Mouse (Mus musculus) embryonic facial prominence, embryonic 14.5 days (tissue): Measurements from ENCODE around the gene Per3. TPM values are rescaled to one million over a fixed set of nuclear protein-coding genes. Genes with fewer than 3 reads are reported as not detected.

Source experiments
- ATAC-seq: fragments of 200-750 bp; cut with Nextera tagmentation; 2 replicates; pipeline ENCODE4 v1.8.0; 2017; ENCODE audit warnings: low read depth, moderate number of reproducible peaks, moderate TSS enrichment
- DNase-seq: peaks from one replicate; pipeline ENCODE4 v3.0.0-alpha.2; 2015; ENCODE audit warnings: low spot score
- H3K27ac ChIP-seq: fragments of 300-500 bp; sonication (generic); replicated peaks from 2 replicates; pipeline ENCODE4 v1.5.1; 2014; ENCODE audit warnings: low read depth, mild to moderate bottlenecking, low read length, moderate library complexity
- H3K27me3 ChIP-seq: fragments of 300-500 bp; sonication (generic); replicated peaks from 2 replicates; pipeline ENCODE4 v1.6.1; 2014; ENCODE audit warnings: low read length; ENCODE audit not compliant: control insufficient read depth, insufficient read depth
- H3K36me3 ChIP-seq: fragments of 300-500 bp; sonication (generic); 2 replicates; pipeline ENCODE4 v1.6.1; 2014; ENCODE audit warnings: low read length, mixed read lengths; ENCODE audit not compliant: control insufficient read depth, insufficient read depth
- H3K4me1 ChIP-seq: fragments of 300-500 bp; sonication (generic); 2 replicates; pipeline ENCODE4 v1.6.1; 2014; ENCODE audit warnings: antibody characterized with exemption, low read length; ENCODE audit not compliant: control insufficient read depth, insufficient read depth
- H3K4me2 ChIP-seq: fragments of 300-500 bp; sonication (generic); 2 replicates; pipeline ENCODE4 v1.6.1; 2014; ENCODE audit warnings: low read depth, mild to moderate bottlenecking, low read length, moderate library complexity, mixed read lengths
- H3K4me3 ChIP-seq: fragments of 300-500 bp; sonication (generic); 2 replicates; pipeline ENCODE4 v1.5.1; 2014; ENCODE audit warnings: low read depth, mild to moderate bottlenecking, low read length
- H3K9ac ChIP-seq: fragments of 300-500 bp; sonication (generic); 2 replicates; pipeline ENCODE4 v1.6.1; 2014; ENCODE audit warnings: low read depth, mild to moderate bottlenecking, low read length, moderate library complexity, mixed read lengths
- H3K9me3 ChIP-seq: fragments of 300-500 bp; sonication (generic); 2 replicates; pipeline ENCODE4 v1.6.1; 2016; ENCODE audit warnings: low read length; ENCODE audit not compliant: control insufficient read depth
- WGBS: fragments of 180-500 bp; shearing (Covaris S2); extraction: QIAGEN DNeasy Blood & Tissue Kit; methylation state at CpG from one replicate; pipeline ENCODE4 v1.1.7; 2014; 5-methylcytosine and 5-hydroxymethylcytosine counted together
- polyA plus RNA-seq: library from polyadenylated mRNA; unstranded; fragments of >200 nt; fragmentation: Nextera tagmentation; extraction: Ambion mirVana; gene quantifications from 2 replicates; pipeline ENCODE4 v1.2.1, GENCODE M21; 2014

The Per3 gene
- polyA plus RNA-seq, 1 experiment from 2014 or later: 6.0 TPM

GRCm38 (mm10) chr4:150978156-150978910 lies 66.1 kb downstream of the Per3 start:
- Histone ChIP-seq H3K27me3 (no peaks in the 10 kb centered on the region), H3K36me3 (no peaks in the 10 kb centered on the region), H3K4me2 (no peak overlapping the region), H3K9me3 (no peaks in the 10 kb centered on the region), H3K9ac (no peak overlapping the region), H3K4me3 (no peak overlapping the region), H3K4me1 (0 out of 2 replicates have a peak, but pooled peaks cover 3% of the 10 kb centered on the region), H3K27ac (no peak overlapping the region)
- 81% methylated on average over 21 of the region's 21 CpGs for WGBS
- DNase-seq: no peak
- no peak for ATAC-seq

- no peak for ATAC-seq
- H3K36me3 ChIP-seq: no peaks in the 10 kb centered on the region
- no peak overlapping the region for H3K9ac ChIP-seq
- H3K9me3 ChIP-seq: no peaks in the 10 kb centered on the region
- H3K4me1 ChIP-seq: 0 out of 2 replicates have a peak, but pooled peaks cover 3% of the 10 kb centered on the region
- no peak overlapping the region for H3K4me2 ChIP-seq
- no peaks in the 10 kb centered on the region for H3K27me3 ChIP-seq
- DNase-seq: no peak
- WGBS: 25% methylated on average over 1 of the region's 1 CpGs
- H3K27ac ChIP-seq: no peak overlapping the region
- H3K4me3 ChIP-seq: no peak overlapping the region
These were observed 69.3 kb downstream of the Per3 start for GRCm38 (mm10) chr4:150975145-150975544.

GRCm38 (mm10) chr4:150973264-150973663 lies 71.2 kb downstream of the Per3 start:
- 79% methylated on average over 8 of the region's 8 CpGs for WGBS
- Histone ChIP-seq H3K36me3 (no peaks in the 10 kb centered on the region), H3K27ac (no peak overlapping the region), H3K4me3 (no peak overlapping the region), H3K27me3 (no peaks in the 10 kb centered on the region), H3K4me1 (0 out of 2 replicates have a peak, but pooled peaks cover 3% of the 10 kb centered on the region), H3K4me2 (no peak overlapping the region), H3K9ac (no peak overlapping the region), H3K9me3 (no peaks in the 10 kb centered on the region)
- no peak for DNase-seq
- no peak for ATAC-seq

- WGBS: 84% methylated on average over 8 of the region's 8 CpGs
These were observed 75.5 kb downstream of the Per3 start for GRCm38 (mm10) chr4:150968956-150969355.

GRCm38 (mm10) chr4:150966556-150966955 lies 77.9 kb downstream of the Per3 start:
- Histone ChIP-seq H3K36me3 (no peaks in the 10 kb centered on the region), H3K9me3 (no peaks in the 10 kb centered on the region), H3K27me3 (no peaks in the 10 kb centered on the region), H3K4me1 (no peaks in the 10 kb centered on the region), H3K27ac (no peak overlapping the region), H3K4me2 (no peak overlapping the region), H3K9ac (no peak overlapping the region), H3K4me3 (no peak overlapping the region)
- ATAC-seq (no peak), DNase-seq (peak; percentile 33)
- 25% methylated on average over 7 of the region's 7 CpGs for WGBS

More at GRCm38 (mm10) chr4:150968956-150969355, 75.5 kb downstream of the Per3 start:
- Histone ChIP-seq H3K27ac (no peak overlapping the region), H3K9me3 (no peaks in the 10 kb centered on the region), H3K9ac (no peak overlapping the region), H3K4me1 (no peaks in the 10 kb centered on the region), H3K36me3 (no peaks in the 10 kb centered on the region), H3K27me3 (no peaks in the 10 kb centered on the region), H3K4me2 (no peak overlapping the region), H3K4me3 (no peak overlapping the region)
- no peak for DNase-seq
- ATAC-seq: no peak

- Histone ChIP-seq H3K4me1 (no peaks in the 10 kb centered on the region), H3K9me3 (no peaks in the 10 kb centered on the region), H3K27ac (no peak overlapping the region), H3K4me3 (no peak overlapping the region), H3K9ac (no peak overlapping the region), H3K27me3 (no peaks in the 10 kb centered on the region), H3K4me2 (no peak overlapping the region), H3K36me3 (no peaks in the 10 kb centered on the region)
- DNase-seq: no peak
- 0 out of 2 replicates have a peak, but pooled peaks have one; percentile 2 for ATAC-seq
- WGBS: 64% methylated on average over 11 of the region's 11 CpGs
These were observed 78.9 kb downstream of the Per3 start for GRCm38 (mm10) chr4:150965555-150965951.

- Histone ChIP-seq H3K9ac (no peak overlapping the region), H3K27ac (no peak overlapping the region), H3K4me3 (0 out of 2 replicates have a peak overlapping the region, but pooled peaks have one; percentile 1), H3K36me3 (no peaks in the 10 kb centered on the region), H3K4me1 (no peaks in the 10 kb centered on the region), H3K4me2 (peak overlapping the region; percentile 36), H3K9me3 (no peaks in the 10 kb centered on the region), H3K27me3 (no peaks in the 10 kb centered on the region)
- 13% methylated on average over 25 of the region's 25 CpGs for WGBS
- ATAC-seq: peak; percentile 66
- peak; percentile 79 for DNase-seq
These were observed 79.6 kb downstream of the Per3 start for GRCm38 (mm10) chr4:150964635-150965554.

GRCm38 (mm10) chr4:150963711-150964110 lies 80.8 kb downstream of the Per3 start:
- no peaks in the 10 kb centered on the region for H3K36me3 ChIP-seq

More at GRCm38 (mm10) chr4:150963711-150964110, 80.8 kb downstream of the Per3 start:
- no peak overlapping the region for H3K27ac ChIP-seq
- H3K27me3 ChIP-seq: no peaks in the 10 kb centered on the region
- H3K4me3 ChIP-seq: no peak overlapping the region
- no peaks in the 10 kb centered on the region for H3K4me1 ChIP-seq
- H3K4me2 ChIP-seq: no peak overlapping the region
- no peaks in the 10 kb centered on the region for H3K9me3 ChIP-seq
- WGBS: 63% methylated on average over 2 of the region's 2 CpGs
- no peak overlapping the region for H3K9ac ChIP-seq
- ATAC-seq (no peak), DNase-seq (no peak)
